Mouse (Mus musculus): ENCODE results near the gene 2610301B20Rik. TPM values are rescaled to one million over a fixed set of nuclear protein-coding genes. Genes with fewer than 3 reads are reported as not detected.
"Not testable (repeated sequence)": the region's sequence is repeated elsewhere in the genome, so short reads cannot be mapped to it uniquely, and the experiment has no call there.

The 2610301B20Rik gene
- total RNA-seq (2017) = 3.1 and 3.9 TPM in 2 replicates

DNA sequence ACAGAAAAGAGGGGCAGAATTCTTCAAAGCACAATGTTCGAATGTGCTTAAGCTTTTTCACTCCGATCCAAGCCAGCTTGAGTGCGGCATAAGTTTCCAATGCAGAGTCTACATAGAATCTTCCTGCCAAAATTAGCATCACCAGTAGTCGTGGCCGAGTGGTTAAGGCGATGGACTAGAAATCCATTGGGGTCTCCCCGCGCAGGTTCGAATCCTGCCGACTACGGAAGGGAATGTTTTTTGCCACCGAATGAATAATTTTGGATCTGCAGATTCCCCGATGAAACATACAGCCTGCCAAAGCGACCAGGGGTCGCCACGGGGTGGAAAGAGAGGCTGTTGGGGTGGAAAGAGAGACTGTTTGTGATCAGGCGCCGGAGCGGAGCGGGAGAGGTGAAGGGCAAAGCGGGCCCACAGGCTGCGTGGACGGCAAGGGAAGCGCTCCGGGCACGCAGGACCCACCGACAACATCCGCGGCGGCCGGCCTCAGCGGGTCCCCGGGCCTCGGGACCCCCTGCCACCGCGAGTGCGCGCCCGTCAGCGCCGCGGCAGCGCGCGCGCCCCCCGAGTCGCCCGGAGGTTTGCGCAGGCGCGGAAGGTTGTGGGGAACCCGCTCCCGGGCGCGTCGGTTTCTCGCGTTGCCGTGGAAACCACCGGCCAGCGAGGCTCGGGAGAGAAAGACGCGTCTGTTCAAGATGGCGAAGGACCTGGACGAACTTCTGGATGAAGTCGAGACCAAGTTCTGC lies at the start of gene 2610301B20Rik:
Gene 2610301B20Rik, plus strand, starts transcription at position 579 of the 746 bp plus-strand sequence.
- peak; percentile 75 for ATAC-seq (ENCODE audit: extremely low read depth, insufficient number of reproducible peaks, low FRiP score, poor library complexity, severe bottlenecking)

DNA sequence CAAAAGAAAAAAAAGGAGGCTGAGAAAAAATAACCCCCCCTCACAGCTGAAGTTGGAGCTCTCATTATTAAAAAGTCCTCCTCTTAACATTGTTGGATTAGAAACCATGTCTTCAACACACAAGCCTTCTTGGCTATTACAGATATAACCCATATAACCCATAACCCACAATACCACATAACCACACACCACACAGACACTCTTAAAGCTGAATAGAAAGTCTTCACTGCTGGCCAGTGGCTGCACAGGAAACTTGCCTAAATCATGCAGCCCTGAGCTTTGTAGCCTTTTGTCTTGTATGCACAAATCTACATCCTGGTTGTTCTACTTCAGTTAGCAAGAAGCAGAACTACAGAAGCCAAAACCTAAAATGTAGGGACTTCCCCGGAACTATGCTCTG lies 41.0 kb upstream of the 2610301B20Rik start:
- ATAC-seq (ENCODE audit: extremely low read depth, insufficient number of reproducible peaks, low FRiP score, poor library complexity, severe bottlenecking) = 0 out of 2 replicates have a peak, but pooled peaks have one; percentile 16

DNA sequence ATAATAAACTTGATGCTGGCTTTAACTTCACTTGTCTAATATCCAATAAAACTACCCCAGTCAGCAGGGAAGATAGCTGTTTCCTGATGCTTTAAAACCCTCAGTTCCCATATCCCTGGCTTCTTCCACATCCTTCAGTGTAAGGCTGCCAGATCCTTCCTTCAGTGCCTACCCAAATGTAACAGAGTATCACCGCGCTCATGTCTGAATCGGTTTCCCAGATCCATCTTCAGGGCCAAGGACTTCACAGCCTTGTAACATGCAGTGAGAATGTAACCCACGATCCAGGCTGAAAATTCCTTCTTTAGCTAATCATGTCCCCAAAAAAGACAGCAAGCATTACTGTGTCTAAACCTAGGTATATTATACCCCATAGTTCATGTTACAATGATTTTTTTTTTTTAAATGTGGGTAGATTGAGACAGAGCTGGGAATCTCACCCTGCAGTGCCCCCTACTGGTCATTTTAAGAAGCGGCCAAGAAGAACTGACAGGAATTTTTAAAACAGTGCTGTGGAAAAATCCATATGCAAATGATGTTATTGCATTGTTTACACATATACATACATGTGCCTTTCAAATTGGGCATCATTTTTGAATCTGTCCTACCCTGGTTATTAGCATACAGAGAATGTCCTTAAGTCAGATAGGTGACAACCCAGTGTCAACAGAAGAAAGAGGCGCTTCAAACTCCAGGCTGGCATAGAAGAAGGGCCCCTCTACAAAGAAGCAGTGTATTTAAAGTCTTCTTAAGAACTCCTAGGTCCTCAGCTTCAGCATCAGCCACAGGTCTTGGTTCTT lies 38.8 kb upstream of the 2610301B20Rik start:
- no peak for ATAC-seq (ENCODE audit: extremely low read depth, insufficient number of reproducible peaks, low FRiP score, poor library complexity, severe bottlenecking)

DNA sequence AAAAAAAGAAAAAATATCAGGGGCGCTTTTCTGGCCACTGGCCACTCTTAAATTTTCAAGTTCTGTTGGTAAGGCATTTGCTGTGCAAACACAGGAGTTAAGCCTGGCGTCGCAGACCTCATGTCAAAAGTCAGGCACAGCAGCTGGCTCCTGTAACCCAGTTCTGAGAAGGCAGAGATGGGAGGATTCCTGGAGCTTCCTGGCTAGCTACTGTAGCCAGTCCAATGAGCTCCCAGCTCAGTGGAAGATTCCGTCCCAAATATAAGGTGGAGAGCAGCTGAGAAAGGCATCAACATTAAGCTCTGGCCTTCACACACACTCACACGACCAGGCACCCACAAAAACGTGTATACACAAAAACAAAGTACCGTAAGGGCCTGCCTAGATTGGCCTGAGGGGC lies 28.4 kb upstream of the 2610301B20Rik start:
- no peak for ATAC-seq (ENCODE audit: extremely low read depth, insufficient number of reproducible peaks, low FRiP score, poor library complexity, severe bottlenecking)

DNA sequence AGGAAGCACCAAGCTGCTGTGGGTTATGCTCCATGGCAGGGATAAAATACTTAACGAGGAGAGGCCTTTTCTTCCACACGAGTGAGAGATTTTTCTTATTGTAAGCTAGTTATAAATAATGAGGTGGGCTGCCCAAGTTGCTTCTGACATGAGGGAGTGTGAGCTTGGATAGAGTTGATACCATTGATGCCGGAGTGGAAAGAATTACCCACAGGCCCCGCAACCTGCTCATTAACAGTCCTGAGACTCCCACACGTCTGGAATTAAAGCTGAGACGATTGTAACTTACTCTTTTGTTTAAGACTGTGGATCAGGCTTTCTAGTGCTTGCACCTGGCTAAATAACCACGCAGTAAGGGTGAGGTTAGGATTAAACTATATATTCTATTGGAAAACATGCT lies 24.5 kb upstream of the 2610301B20Rik start:
- no peak for ATAC-seq (ENCODE audit: extremely low read depth, insufficient number of reproducible peaks, low FRiP score, poor library complexity, severe bottlenecking)

DNA sequence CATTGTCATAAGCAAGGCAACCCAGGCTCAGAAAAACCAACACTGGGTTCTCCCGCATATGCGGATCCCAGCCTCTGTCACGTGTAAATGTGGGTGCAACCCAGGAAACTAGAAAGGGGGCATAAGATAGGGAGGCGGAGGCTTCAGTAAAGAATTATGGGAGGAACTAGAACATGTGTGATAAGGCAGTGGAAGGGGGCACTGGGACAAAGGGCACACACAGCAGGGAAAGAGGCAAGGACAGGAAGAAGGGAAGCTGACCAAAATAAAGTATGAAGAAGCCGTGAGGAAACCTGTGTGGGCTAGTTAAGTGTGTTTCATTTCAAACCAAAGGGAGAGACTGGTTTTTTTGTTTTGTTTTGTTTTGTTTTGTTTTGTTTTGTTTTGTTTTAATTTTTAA lies 23.3 kb upstream of the 2610301B20Rik start:
- no peak for ATAC-seq (ENCODE audit: extremely low read depth, insufficient number of reproducible peaks, low FRiP score, poor library complexity, severe bottlenecking)

DNA sequence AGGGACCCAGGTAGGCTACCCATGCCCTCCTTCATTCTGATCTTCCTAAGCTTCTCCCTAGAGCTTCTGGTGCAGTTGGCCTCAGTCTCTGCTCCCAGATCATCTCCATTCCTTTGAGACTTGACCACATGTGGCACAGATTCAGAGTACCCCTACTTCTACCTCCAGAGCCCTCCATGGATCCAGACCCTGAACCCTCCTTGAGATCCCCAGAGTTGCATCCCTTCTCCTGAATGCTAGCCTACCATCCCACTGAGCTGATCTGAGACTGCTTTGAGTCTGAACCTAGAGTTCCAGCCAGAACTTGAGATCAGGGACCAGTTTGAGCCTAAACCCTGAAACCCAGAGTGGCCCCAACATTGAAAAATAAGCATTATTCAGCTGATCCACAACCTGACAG lies 15.1 kb upstream of the 2610301B20Rik start:
- ATAC-seq (ENCODE audit: extremely low read depth, insufficient number of reproducible peaks, low FRiP score, poor library complexity, severe bottlenecking) = no peak

DNA sequence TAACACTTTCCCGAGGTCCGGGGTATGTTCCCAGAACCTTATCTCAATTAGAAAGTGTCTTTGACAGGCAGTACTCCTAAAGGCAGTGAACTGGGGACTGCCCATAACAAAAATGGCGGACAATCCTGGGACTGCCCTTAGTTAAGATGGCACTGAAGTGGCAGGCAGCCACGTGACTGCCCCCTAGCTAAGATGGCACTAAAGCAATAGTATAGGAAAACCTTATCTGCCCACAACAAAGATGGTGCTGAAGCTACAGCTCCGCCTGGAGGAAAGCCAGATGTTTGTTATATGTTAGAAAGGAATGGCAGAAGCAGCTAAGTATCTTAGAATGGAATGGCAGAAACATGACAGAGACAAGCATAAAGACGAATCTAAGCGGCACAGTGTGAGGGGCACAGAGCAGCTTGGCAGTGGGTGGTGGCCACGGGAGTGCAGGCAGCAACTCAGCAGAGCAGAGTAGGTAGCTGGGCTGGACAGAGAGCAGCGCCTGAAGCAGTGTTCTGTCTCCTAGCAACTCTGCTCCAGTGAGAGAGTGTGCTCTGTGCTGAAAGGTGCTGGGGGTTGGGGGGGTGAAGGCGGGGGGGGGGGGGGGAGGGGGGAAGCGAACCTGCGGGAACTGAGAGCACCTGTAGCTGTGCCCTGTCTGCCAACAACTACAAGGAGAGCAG lies 14.3 kb upstream of the 2610301B20Rik start:
- ATAC-seq (ENCODE audit: extremely low read depth, insufficient number of reproducible peaks, low FRiP score, poor library complexity, severe bottlenecking) = no peak

DNA sequence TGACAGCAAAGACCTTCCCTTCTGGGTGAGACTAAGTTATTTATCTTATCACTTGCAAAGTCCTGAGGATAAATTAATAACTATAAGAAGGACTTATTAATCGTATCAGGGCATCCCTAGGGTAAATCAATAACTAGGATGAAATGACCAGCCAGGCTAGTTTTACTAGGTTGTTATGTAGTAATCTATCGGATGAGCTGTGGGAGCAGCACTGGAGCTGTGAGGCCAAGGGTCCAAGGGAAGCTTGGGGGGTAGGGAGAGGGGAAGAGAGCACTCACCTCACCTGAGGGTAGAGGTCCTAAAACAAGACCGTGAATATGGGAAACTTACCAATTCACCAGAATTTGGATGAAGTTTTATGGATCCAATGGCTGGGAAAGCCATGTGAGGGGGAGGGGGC lies 13.5 kb upstream of the 2610301B20Rik start:
- no peak for ATAC-seq (ENCODE audit: extremely low read depth, insufficient number of reproducible peaks, low FRiP score, poor library complexity, severe bottlenecking)

DNA sequence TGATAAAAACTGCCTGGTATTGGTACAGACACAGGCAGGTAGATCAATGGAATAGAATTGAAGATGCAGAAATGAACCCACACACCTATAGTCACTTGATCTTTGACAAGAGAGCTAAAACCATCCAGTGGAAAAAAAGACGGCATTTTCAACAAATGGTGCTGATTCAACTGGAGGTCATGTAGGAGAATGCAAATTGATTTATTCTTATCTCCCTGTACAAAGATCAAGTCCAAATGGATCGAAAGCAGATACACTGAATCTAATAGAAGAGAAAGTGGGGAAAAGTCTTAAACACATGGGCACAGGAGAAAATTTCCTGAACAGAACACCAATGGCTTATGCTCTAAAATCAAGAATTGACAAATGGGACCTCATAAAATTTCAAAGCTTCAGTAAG lies 11.4 kb upstream of the 2610301B20Rik start:
- ATAC-seq (ENCODE audit: extremely low read depth, insufficient number of reproducible peaks, low FRiP score, poor library complexity, severe bottlenecking) = not testable (repeated sequence)

DNA sequence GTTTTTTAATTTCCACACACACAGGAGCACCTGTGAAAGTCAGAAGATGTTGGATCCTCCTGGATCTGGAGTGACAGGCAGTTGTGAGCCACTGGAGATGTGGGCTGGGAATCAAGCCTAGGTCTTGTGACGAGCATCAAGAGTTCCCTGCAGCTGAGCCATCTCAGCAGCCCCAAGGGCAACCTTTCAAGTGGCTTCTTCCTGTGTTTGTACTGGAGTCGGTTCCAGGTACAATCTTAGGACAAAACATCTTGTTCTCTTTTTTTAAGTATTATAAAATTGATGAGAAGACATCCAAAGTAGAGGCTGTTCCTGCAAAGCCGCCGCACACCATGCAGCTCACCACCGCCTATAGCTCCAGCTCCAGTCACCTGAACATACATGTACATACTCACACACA lies 2.1 kb upstream of the 2610301B20Rik start:
- ATAC-seq (ENCODE audit: extremely low read depth, insufficient number of reproducible peaks, low FRiP score, poor library complexity, severe bottlenecking) = no peak

DNA sequence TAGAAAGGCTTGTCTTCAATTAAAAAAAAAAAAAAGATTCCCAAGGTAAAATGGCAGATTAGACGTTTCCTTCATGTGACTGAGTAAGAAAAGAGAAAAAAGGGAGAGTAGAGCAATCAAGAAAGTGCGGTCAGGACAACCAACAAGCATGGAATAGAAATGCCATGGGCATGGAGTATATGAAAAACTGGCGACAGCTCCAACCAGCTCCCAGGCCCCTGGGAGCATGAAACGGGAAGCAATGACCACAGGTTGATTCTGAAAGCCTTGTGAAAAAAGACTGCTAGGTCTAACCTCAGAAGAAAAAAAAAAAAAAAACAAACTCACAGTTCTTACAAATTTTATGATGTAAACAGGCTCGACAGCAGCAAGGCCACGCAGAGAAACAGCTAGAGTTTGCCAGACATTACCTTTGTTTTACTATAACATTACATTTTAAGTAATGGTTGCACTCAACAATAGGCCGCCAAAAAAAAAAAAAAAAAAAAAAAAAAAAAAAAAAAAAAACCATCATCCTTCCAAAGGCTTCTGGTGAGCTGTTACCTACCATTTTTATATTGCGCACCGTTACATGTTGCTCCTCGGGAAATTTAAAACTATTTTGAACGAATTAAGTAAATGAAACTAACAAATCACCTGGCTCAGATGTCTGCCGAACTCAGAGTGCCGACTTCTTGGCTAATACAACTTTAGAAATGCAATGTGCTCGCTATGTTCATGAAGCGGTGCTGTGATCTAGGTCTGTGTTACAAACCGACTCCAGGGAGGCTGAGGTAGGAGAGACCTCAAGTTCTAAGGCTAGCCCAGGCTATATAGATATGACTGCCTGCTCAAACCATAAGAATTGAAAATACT lies 1.4 kb upstream of the 2610301B20Rik start:
- no peak for ATAC-seq (ENCODE audit: extremely low read depth, insufficient number of reproducible peaks, low FRiP score, poor library complexity, severe bottlenecking)

DNA sequence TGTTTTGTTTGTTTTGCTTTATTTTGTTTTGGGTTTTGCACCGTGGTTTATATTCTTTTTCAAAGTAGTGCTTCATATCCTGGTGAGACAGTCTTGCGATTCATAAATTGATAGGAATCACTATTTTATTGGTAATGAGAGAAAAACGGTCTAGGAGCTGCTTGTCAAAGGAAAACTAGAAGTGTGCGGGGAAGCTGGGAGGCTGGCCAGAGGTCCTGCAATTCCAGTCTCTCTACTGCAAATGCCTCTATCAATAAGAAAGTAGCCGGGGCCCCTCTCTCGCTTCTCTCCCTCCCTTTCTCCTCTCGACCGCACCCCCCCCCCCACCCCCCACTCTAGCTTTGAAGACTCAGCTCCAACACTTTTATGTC lies 764 bp upstream of the 2610301B20Rik start:
- ATAC-seq (ENCODE audit: extremely low read depth, insufficient number of reproducible peaks, low FRiP score, poor library complexity, severe bottlenecking) = no peak

DNA sequence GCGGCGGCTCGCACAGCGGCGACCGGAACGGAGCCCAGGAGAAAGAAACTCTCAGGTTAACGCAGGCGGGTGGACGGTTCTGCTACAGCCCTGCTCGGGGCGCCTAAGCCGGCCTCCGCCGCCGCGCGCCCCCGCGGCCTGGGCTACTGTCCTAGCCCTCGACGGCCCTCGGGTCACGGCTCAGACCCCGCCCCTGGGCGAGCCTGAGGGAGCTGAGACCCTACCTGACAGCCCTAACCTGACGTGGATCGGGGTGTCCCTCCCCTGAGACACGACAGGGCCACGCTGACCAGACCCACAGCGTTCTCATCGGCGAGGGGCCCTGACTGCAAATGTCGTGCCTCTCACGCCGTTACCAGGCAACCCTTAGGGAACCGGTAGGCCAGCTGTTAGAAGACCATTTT lies 422 bp downstream of the 2610301B20Rik start:
- ATAC-seq (ENCODE audit: extremely low read depth, insufficient number of reproducible peaks, low FRiP score, poor library complexity, severe bottlenecking) = peak; percentile 40; the same call in 1 of the 2 replicates

DNA sequence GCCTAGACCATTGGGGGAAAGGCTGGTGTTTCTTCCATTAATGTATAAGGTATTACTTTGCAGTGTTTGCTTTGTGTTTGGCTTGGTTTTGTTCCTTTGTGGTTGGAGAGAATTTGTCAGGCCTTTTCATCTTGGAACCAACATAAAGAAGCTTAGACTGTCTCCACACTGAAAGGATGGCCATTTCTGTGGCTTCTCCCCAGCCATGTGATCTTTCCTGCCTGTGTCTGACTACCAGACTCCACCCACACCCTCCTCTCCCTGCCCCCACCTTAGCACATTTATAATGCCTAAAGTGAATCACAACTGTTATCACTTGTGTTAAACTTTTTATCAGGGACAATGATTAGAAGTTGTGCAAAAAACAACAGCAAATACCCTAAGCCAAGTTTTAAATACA lies 1.1 kb downstream of the 2610301B20Rik start:
- no peak for ATAC-seq (ENCODE audit: extremely low read depth, insufficient number of reproducible peaks, low FRiP score, poor library complexity, severe bottlenecking)

DNA sequence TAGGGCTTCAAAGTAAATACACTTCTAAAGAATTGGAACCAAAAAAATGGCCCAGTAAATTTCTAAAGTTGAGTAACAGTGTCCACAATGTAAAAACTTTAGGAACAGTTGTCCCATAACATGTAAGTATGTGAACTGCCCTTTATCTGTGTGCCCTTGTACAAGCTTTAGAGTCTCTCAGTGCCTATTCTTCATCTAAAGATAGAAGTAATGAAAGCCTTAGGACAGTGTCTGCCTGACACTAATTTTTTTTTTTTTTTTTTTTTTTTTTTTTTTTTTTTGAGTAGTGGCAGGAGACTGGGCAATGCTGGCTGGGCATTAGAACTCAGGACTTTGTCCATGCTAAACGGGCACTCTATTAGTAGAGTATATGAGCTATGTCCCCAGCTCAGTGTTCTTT lies 2.8 kb downstream of the 2610301B20Rik start:
- ATAC-seq (ENCODE audit: extremely low read depth, insufficient number of reproducible peaks, low FRiP score, poor library complexity, severe bottlenecking) = no peak

DNA sequence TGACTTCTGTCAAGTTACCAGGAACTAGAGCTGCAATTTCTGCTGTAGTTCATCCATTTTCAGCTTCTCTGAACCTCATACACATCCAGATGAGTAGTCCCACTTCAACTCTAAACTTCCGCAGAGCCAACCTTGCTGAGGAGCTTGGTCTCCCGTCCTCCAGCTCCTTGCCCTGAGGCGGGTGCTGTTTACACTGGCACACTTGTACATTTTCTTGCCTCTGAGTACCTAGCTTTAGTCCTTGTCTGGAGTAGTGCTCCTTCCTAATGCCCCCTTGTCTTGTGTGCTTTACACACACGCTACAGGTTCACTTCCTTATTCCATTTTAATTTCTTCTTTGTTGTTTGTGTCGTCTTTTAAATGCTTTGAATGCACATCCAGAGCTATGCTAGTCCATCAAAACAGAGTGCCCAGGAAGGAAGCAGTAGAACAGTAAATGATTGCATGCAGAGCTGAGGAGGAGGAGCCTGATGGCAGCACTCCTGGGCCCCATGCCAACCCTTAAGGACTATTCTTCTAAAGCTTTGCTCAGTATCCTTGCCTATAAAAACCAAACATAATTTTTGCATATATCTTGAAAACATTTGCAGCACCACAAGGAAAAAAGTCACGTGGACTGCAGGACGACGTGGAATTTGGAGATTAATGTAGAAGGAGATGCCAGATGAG lies 9.6 kb downstream of the 2610301B20Rik start:
- ATAC-seq (ENCODE audit: extremely low read depth, insufficient number of reproducible peaks, low FRiP score, poor library complexity, severe bottlenecking) = no peak

DNA sequence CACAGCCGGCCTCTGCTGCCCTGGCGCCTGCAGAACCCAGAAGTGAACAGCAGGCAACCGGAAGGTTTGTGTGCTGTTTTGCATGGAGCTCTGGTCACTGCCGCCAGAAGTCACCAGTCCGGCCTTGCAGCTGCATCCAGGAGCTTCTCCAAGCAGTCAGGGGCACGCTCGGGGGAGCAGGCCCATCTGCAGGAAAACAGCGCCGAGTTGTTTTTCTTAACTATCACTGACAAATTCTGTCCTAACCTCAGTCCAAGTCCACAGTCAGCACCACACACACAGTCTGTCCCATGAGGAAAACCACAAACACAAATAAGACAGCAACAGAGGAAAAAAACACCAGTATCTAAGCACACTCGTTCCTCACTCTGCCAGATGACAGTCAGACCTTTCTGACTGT lies 14.5 kb downstream of the 2610301B20Rik start:
- no peak for ATAC-seq (ENCODE audit: extremely low read depth, insufficient number of reproducible peaks, low FRiP score, poor library complexity, severe bottlenecking)

Data from neutrophil, adult 5-6 weeks (primary cell).